Comparison of ENCODE assay signal across 9 mouse cellular contexts in genomic region chr19:21372395-21373072, GRCm38 (mm10).
DNase-seq lines count a peak whose midpoint lies in the region; ATAC-seq and TF ChIP-seq lines count a peak whose summit lies in the region.
"Had no signal": no experiment of that assay in that cellular context is flagged by ENCODE, and none has a peak within 500 bp of the region (broad histone marks: within the 10 kb centered on the region; RNA-seq: fewer than 3 reads in every experiment).

No protein-coding gene starts in this region.

- H3K27me3 ChIP-seq in embryonic facial prominence, embryonic 14.5 days (replicated peaks; ENCODE audit: control insufficient read depth, insufficient read depth, low read length) = no peaks in the 10 kb centered on the region
- H3K27me3 ChIP-seq in embryonic facial prominence, embryonic 10.5 days (replicated peaks; ENCODE audit: low read depth, poor library complexity, severe bottlenecking) = no peaks in the 10 kb centered on the region
- H3K27me3 ChIP-seq in liver, adult 2 months (ENCODE audit: control insufficient read depth, insufficient read depth, low read length) = no peaks in the 10 kb centered on the region
- no peaks in the 10 kb centered on the region for H3K27me3 ChIP-seq in liver, embryonic 12.5 days (replicated peaks)
- H3K27me3 ChIP-seq in neural tube, embryonic 14.5 days (ENCODE audit: control insufficient read depth, insufficient read depth, low read length) = no peaks in the 10 kb centered on the region
- H3K27me3 ChIP-seq in hindbrain, embryonic 10.5 days (ENCODE audit: insufficient read depth, poor library complexity, severe bottlenecking) = no peaks in the 10 kb centered on the region
- H3K27me3 ChIP-seq: embryonic facial prominence, embryonic 12.5 days had no signal

- no peak for TF ChIP-seq POLR2A in liver, adult 2 months (IDR thresholded peaks at IDR 0.05; ENCODE audit: extremely low read depth, insufficient read depth, low read length)

- 78% methylated on average over 12 of the region's 12 CpGs for WGBS in embryonic facial prominence, embryonic 14.5 days
- WGBS in embryonic facial prominence, embryonic 10.5 days = 81% methylated on average over 12 of the region's 12 CpGs
- 78% methylated on average over 12 of the region's 12 CpGs for WGBS in liver, adult 2 months
- WGBS in liver, embryonic 12.5 days (ENCODE audit: insufficient replicate concordance) = 67% methylated on average over 12 of the region's 12 CpGs
- WGBS in neural tube, embryonic 14.5 days = 86% methylated on average over 12 of the region's 12 CpGs
- 82% methylated on average over 12 of the region's 12 CpGs for WGBS in hindbrain, embryonic 10.5 days

- no peak overlapping the region for H3K27ac ChIP-seq in embryonic facial prominence, embryonic 14.5 days (replicated peaks; ENCODE audit: low read depth, low read length)
- no peak overlapping the region for H3K27ac ChIP-seq in embryonic facial prominence, embryonic 10.5 days (replicated peaks)
- H3K27ac ChIP-seq in liver, adult 2 months (replicated peaks; ENCODE audit: insufficient read depth, low read depth, low read length) = no peak overlapping the region
- no peak overlapping the region for H3K27ac ChIP-seq in liver, embryonic 12.5 days
- no peak overlapping the region for H3K27ac ChIP-seq in neural tube, embryonic 14.5 days (ENCODE audit: low read depth, low read length)
- no peak overlapping the region for H3K27ac ChIP-seq in hindbrain, embryonic 10.5 days
- H3K27ac ChIP-seq: embryonic facial prominence, embryonic 12.5 days had no signal

- H3K9me3 ChIP-seq in embryonic facial prominence, embryonic 14.5 days (ENCODE audit: control insufficient read depth, low read length) = peaks cover 3% of the 10 kb centered on the region; the same call in 1 of the 2 replicates
- no peaks in the 10 kb centered on the region for H3K9me3 ChIP-seq in embryonic facial prominence, embryonic 10.5 days
- H3K9me3 ChIP-seq in liver, embryonic 12.5 days (replicated peaks) = no peaks in the 10 kb centered on the region
- no peaks in the 10 kb centered on the region for H3K9me3 ChIP-seq in neural tube, embryonic 14.5 days (ENCODE audit: control insufficient read depth, low read length)
- 0 out of 2 replicates have a peak, but pooled peaks cover 2% of the 10 kb centered on the region for H3K9me3 ChIP-seq in hindbrain, embryonic 10.5 days
- H3K9me3 ChIP-seq: embryonic facial prominence, embryonic 12.5 days had no signal

- no peak for DNase-seq in embryonic facial prominence, embryonic 14.5 days (ENCODE audit: low spot score)
- no peak for DNase-seq in embryonic facial prominence, embryonic 10.5 days (ENCODE audit: low spot score)
- DNase-seq in liver, adult 2 months (ENCODE audit: extremely low read depth, low read depth, low spot score) = no peak
- DNase-seq in NIH3T3 (ENCODE audit: low read depth) = peak; percentile 25
- no peak for DNase-seq in layer of hippocampus, adult 18-20 months (ENCODE audit: low spot score in 2 of 2)
- no peak for DNase-seq in hindbrain, embryonic 10.5 days (ENCODE audit: low spot score)

- H3K9ac ChIP-seq in embryonic facial prominence, embryonic 14.5 days (ENCODE audit: low read depth, low read length) = no peak overlapping the region
- no peak overlapping the region for H3K9ac ChIP-seq in liver, adult 2 months (ENCODE audit: low read depth, low read length)
- no peak overlapping the region for H3K9ac ChIP-seq in liver, embryonic 12.5 days
- H3K9ac ChIP-seq in neural tube, embryonic 14.5 days (replicated peaks; ENCODE audit: low read depth, low read length) = no peak overlapping the region
- H3K9ac ChIP-seq: embryonic facial prominence, embryonic 12.5 days had no signal

- H3K4me3 ChIP-seq in embryonic facial prominence, embryonic 14.5 days (ENCODE audit: low read depth, low read length) = no peak overlapping the region
- H3K4me3 ChIP-seq in embryonic facial prominence, embryonic 10.5 days = no peak overlapping the region
- H3K4me3 ChIP-seq in liver, adult 2 months (ENCODE audit: insufficient read depth, low read depth, low read length) = no peak overlapping the region
- no peak overlapping the region for H3K4me3 ChIP-seq in liver, embryonic 12.5 days
- no peak overlapping the region for H3K4me3 ChIP-seq in neural tube, embryonic 14.5 days (ENCODE audit: low read depth, low read length)
- H3K4me3 ChIP-seq in hindbrain, embryonic 10.5 days = no peak overlapping the region
- H3K4me3 ChIP-seq: embryonic facial prominence, embryonic 12.5 days had no signal

- TF ChIP-seq CTCF in liver, adult 2 months (IDR thresholded peaks at IDR 0.05; ENCODE audit: low read depth, low read length) = peak; percentile 12; the same call in 1 of the 2 replicates

- no peak for ATAC-seq in embryonic facial prominence, embryonic 14.5 days (ENCODE audit: low read depth)
- no peak for ATAC-seq in liver, embryonic 12.5 days
- ATAC-seq in neural tube, embryonic 14.5 days (ENCODE audit: low read depth) = peak; percentile 44; the same call in 1 of the 2 replicates

- no peaks in the 10 kb centered on the region for H3K4me1 ChIP-seq in embryonic facial prominence, embryonic 14.5 days (ENCODE audit: control insufficient read depth, insufficient read depth, low read length)
- H3K4me1 ChIP-seq in embryonic facial prominence, embryonic 10.5 days = 0 out of 2 replicates have a peak, but pooled peaks cover 5% of the 10 kb centered on the region
- H3K4me1 ChIP-seq in liver, adult 2 months (ENCODE audit: control insufficient read depth, insufficient read depth, low read length) = no peaks in the 10 kb centered on the region; the same call in 1 of the 2 replicates
- H3K4me1 ChIP-seq in liver, embryonic 12.5 days = peaks cover 13% of the 10 kb centered on the region
- H3K4me1 ChIP-seq in neural tube, embryonic 14.5 days (ENCODE audit: control insufficient read depth, insufficient read depth, low read length) = no peaks in the 10 kb centered on the region
- H3K4me1 ChIP-seq in hindbrain, embryonic 10.5 days (replicated peaks) = 0 out of 2 replicates have a peak, but pooled peaks cover 4% of the 10 kb centered on the region
- H3K4me1 ChIP-seq: embryonic facial prominence, embryonic 12.5 days had no signal

- no peaks in the 10 kb centered on the region for H3K36me3 ChIP-seq in embryonic facial prominence, embryonic 14.5 days (ENCODE audit: control insufficient read depth, insufficient read depth, low read length)
- no peaks in the 10 kb centered on the region for H3K36me3 ChIP-seq in embryonic facial prominence, embryonic 10.5 days (replicated peaks)
- no peaks in the 10 kb centered on the region for H3K36me3 ChIP-seq in liver, adult 2 months (ENCODE audit: control insufficient read depth, insufficient read depth, low read length)
- no peaks in the 10 kb centered on the region for H3K36me3 ChIP-seq in liver, embryonic 12.5 days
- no peaks in the 10 kb centered on the region for H3K36me3 ChIP-seq in neural tube, embryonic 14.5 days (ENCODE audit: control insufficient read depth, insufficient read depth, low read length)
- no peaks in the 10 kb centered on the region for H3K36me3 ChIP-seq in hindbrain, embryonic 10.5 days
- H3K36me3 ChIP-seq: embryonic facial prominence, embryonic 12.5 days had no signal

- no peaks in the 10 kb centered on the region for H3K79me2 ChIP-seq in liver, adult 2 months (ENCODE audit: control insufficient read depth, insufficient read depth, low read length)

- peak overlapping the region; percentile 27; the same call in 1 of the 2 replicates for H3K4me2 ChIP-seq in embryonic facial prominence, embryonic 14.5 days (ENCODE audit: low read depth, low read length)
- no peak overlapping the region for H3K4me2 ChIP-seq in liver, embryonic 12.5 days
- no peak overlapping the region for H3K4me2 ChIP-seq in neural tube, embryonic 14.5 days (ENCODE audit: low read depth, low read length)
- H3K4me2 ChIP-seq: embryonic facial prominence, embryonic 12.5 days had no signal
